Mouse (Mus musculus): ENCODE measurements at regions not wholly inside any gene's neighbourhood (a gene's known extent, or its start where the extent isn't known, plus 50 kb on each side); places are given as distances from the start of the nearest gene placed in this dataset.
"Not testable (repeated sequence)": the region's sequence is repeated elsewhere in the genome, so short reads cannot be mapped to it uniquely, and the experiment has no call there.

DNA sequence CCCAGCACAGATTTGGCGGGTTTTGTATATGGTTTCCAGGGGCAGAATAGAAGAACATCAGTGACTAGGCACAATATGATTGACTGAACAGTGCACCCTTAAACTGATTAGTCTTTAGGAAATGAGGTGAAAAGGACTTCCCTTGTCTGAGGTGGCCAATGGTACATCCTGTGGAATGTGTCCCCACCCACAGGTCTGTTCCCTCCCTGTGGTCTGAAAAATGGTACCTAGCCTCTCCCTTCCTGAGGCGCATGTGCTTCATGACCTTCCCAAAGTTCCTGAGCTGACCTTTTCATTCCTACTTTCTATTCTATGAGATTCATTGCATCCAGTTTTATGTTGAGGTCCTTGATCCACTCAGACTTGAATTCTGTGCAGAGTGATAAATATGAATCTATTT, 76.0 kb downstream of the Zfp97 start:
- not testable (repeated sequence) for H3K36me3 ChIP-seq (ENCODE audit: insufficient read depth); H3K4me3 ChIP-seq (ENCODE audit: low read depth, low read length); H3K27ac ChIP-seq (ENCODE audit: low read depth, low read length); ATAC-seq; H3K4me2 ChIP-seq (ENCODE audit: low read depth); H3K9ac ChIP-seq; DNase-seq; H3K4me1 ChIP-seq (ENCODE audit: insufficient read depth); H3K27me3 ChIP-seq (ENCODE audit: insufficient read depth, low read length)
- WGBS: 100% methylated on average over 1 of the region's 2 CpGs
- peaks cover 28% of the 10 kb centered on the region; the same call in 1 of the 2 replicates for H3K9me3 ChIP-seq (ENCODE audit: low read length)

DNA sequence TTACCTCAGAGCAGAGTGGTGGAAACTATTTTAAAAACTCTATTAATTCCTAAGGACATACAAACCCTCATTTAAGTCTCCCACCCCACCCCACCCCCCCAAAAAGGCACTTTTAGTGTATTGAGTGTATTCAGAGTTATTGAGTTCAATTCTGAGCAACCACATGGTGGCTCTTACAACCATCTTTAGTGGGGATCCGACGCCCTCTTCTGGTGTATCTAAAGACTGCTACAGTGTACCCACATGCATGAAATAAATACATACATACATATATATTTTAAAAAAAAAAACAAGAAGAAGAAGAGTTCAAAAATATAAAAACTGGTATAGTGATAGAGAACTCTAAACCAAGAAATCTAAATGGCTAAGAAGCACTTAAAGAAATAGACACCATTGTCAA, 107.9 kb downstream of the Zfp97 start:
- no peaks in the 10 kb centered on the region for H3K36me3 ChIP-seq (ENCODE audit: insufficient read depth)
- no peak for DNase-seq
- no peaks in the 10 kb centered on the region for H3K9me3 ChIP-seq (ENCODE audit: low read length)
- no peak for ATAC-seq
- no peak for TF ChIP-seq CTCF (IDR thresholded peaks at IDR 0.05; ENCODE audit: low read depth)
- H3K4me3 ChIP-seq (ENCODE audit: low read depth, low read length): no peak overlapping the region
- H3K4me2 ChIP-seq (ENCODE audit: low read depth): no peak overlapping the region
- H3K27ac ChIP-seq (ENCODE audit: low read depth, low read length): no peak overlapping the region
- H3K27me3 ChIP-seq (ENCODE audit: insufficient read depth, low read length): no peaks in the 10 kb centered on the region
- 43% methylated on average over 2 of the region's 2 CpGs for WGBS
- H3K4me1 ChIP-seq (ENCODE audit: insufficient read depth): no peaks in the 10 kb centered on the region
- H3K9ac ChIP-seq: no peak overlapping the region

DNA sequence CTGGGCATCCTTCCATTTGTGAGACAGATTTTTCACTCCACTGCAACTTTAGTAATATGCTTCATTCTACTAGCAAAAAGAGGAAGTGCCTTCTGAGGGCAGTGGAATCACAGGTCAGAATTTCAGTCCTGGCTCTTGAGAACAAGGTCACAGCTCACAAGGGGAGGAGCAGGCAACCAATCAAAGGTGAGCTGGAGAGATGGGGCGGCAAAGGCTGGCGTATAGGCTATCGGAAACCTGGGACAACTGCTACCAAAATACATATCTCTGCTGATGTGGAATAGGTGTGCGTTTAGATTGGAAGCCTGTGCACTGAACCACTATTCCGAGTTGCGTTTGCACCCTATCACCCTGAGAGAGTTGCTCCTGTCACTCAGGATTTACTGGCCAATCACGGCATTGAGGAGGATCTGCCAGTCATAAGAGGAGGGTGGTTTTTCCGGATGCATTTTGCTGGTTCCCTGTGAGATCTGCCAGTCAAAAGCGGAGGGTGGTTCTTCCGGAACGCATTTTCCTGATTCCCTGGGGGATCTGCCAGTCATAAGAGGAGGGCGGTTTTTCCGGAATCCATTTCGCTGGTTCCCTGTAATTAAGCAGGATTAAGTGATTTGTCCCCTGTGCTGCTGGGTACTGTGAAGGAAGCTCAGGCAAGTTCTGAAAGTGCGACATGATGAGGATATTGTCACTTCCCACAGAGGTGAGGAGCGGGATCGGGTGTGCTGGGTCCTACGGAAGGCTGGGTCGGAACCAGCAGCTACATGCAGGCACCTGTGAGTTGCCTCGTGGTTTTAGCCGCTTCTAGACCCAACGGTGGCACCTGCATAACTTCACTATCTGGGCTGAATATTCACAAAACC, 113.3 kb downstream of the Zfp97 start:
- 1% methylated on average over 20 of the region's 22 CpGs for WGBS
- H3K4me2 ChIP-seq (ENCODE audit: low read depth): peak overlapping the region; percentile 54
- DNase-seq: peak; percentile 95
- H3K4me1 ChIP-seq (ENCODE audit: insufficient read depth); H3K27me3 ChIP-seq (ENCODE audit: insufficient read depth, low read length); H3K36me3 ChIP-seq (ENCODE audit: insufficient read depth); H3K9me3 ChIP-seq (ENCODE audit: low read length): not testable (repeated sequence)
- ATAC-seq: peak; percentile 100
- H3K27ac ChIP-seq (ENCODE audit: low read depth, low read length): peak overlapping the region; percentile 54; the same call in 1 of the 2 replicates
- H3K4me3 ChIP-seq (ENCODE audit: low read depth, low read length): peak overlapping the region; percentile 48
- peak overlapping the region; percentile 52 for H3K9ac ChIP-seq

DNA sequence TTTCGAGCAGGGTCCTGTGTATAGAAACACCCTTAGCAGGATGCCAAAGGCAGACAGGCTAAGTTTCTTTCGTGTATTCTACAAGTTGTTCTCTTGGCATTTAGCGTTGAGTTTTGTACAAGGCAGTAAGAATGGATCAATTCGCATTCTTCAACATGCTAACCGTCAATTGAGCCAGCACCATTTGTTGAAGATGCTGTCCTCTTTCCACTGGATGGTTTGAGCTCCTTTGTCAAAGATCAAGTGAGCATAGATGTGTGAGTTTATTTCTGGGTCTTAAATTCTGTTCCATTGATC, 113.9 kb downstream of the Zfp97 start:
- H3K9me3 ChIP-seq (ENCODE audit: low read length): not testable (repeated sequence)

More for the DNA sequence above, 113.9 kb downstream of the Zfp97 start:
- 0% methylated on average over 5 of the region's 5 CpGs for WGBS
- peak overlapping the region; percentile 52 for H3K9ac ChIP-seq
- not testable (repeated sequence) for H3K4me1 ChIP-seq (ENCODE audit: insufficient read depth); H3K36me3 ChIP-seq (ENCODE audit: insufficient read depth); H3K27me3 ChIP-seq (ENCODE audit: insufficient read depth, low read length); H3K27ac ChIP-seq (ENCODE audit: low read depth, low read length)
- 0 out of 2 replicates have a peak, but pooled peaks have one; percentile 3 for ATAC-seq
- DNase-seq: peak; percentile 29
- H3K4me2 ChIP-seq (ENCODE audit: low read depth): peak overlapping the region; percentile 52
- H3K4me3 ChIP-seq (ENCODE audit: low read depth, low read length): peak overlapping the region; percentile 48
